Mouse (Mus musculus): ENCODE measurements at regions not wholly inside any gene's neighbourhood (a gene's known extent, or its start where the extent isn't known, plus 50 kb on each side); places are given as distances from the start of the nearest gene placed in this dataset.
A peak's percentile ranks its signal among the peaks of the same experiment; 100 is the strongest.

DNA sequence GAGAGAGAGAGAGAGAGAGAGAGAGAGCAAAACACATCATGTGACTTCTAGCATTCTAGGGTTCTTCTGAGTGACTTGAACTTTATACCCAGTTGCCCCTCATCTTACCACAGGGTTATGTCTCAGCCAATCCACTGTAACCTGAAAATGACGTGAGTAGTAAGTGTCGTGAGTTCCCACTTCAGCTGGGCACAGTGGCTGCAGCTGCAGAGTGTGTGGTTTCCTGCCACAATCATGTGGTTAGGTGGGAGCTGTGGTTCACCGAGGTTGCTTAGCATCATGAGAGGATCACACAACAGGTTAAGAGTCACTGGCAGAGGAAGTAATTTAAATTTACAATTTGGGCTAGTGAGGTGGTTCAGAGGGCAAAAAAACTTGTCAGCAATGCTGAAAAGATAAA, 253.1 kb upstream of the Xylt1 start:
- DNase-seq = peak; percentile 22 to 61

DNA sequence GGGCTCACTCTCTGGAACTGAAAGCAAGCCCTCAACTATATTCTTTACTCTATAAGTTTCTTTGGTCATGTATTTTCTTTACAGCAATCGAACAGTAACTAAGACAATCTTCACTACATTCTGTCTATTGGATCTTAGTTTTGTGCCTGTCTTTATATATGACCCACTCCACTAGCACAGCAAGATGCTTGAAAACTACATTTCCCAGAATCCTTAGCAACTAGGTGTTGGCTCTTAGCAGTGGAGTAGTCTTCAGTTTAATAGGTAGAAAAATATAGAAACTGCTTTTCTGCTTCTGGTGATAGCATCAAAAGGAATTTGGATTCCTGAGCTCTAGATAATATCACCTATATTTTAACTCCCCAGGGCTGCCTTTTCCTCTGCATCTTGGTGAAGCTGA, 245.9 kb upstream of the Xylt1 start:
- no peak for DNase-seq

DNA sequence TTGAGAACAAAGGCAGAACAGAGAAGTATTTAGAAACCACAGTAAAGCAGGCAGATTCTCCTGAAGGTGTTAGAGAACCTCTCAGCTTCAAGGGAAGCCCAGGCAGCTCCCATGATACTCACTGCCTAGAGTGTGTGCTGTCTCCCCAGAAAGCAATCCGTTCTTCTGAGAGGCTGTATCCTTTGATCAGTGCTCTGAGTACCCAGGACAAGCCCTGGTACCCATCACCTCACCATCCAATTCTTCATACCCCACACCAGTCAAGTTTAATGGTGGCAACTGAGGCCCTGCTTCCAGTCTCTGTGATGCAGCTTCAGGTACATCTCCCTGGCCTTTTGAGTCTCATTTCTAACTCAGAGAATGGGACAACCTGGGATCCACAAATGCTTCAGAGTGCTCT, 242.1 kb upstream of the Xylt1 start:
- DNase-seq = no peak

DNA sequence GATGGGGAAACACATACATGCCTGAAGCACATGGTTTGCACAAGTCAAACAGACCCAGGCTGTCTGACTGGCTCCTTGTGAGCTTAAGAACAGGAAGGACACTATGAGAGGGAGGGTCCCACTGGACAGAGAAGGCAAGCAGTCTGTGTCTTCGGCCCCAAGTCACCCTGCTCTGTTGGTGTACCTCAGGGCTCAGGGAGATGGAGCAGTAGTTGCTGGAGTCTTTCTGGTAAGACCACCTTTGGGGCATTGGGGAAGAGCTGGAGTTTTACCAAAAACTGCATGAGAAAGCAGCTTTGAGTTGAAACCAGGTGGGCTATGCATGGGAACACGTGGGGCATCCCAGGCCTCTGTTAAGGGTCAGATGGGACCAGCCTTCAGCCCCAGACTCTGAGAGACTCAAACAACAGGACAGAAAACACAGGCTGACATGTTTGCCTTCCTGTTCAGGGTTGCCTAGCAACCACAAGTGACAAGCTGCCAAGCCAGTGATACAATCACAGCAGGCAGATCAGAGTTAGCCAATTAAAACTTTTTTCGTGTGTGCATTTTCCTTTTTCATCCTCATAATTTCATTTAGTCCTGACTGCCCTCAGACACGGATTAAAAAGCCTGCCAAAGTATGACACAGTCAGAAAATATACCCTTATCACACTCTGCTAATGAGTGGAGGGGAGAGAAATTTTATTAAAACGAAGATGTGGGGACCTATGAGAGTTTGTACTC, 241.4 kb upstream of the Xylt1 start:
- DNase-seq = no peak

- DNase-seq = no peak
These were observed 240.9 kb upstream of the Xylt1 start for GRCm38 (mm10) chr7:117139971-117140247.

- DNase-seq = no peak
These were observed 234.0 kb upstream of the Xylt1 start for GRCm38 (mm10) chr7:117146809-117147208.

DNA sequence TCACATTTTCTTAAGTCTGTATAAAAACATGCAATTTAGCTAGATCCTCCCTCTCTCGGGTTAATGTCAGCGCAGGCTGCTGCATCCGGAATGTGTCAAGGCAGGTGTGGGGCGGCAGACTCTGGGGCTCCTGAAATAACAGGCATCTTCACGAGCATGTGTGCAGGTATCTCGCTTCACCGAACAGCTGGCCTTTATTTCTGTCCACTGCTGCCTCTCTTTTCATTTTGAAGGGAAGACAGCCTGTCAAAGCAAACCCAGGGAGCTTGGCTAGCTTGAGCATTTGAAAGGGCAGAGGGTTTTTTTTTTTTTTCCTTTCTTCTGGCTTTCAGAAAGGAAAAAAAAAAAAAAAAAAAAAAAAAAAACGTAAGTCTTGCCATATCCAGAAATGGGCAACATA, 230.4 kb upstream of the Xylt1 start:
- no peak for DNase-seq

DNA sequence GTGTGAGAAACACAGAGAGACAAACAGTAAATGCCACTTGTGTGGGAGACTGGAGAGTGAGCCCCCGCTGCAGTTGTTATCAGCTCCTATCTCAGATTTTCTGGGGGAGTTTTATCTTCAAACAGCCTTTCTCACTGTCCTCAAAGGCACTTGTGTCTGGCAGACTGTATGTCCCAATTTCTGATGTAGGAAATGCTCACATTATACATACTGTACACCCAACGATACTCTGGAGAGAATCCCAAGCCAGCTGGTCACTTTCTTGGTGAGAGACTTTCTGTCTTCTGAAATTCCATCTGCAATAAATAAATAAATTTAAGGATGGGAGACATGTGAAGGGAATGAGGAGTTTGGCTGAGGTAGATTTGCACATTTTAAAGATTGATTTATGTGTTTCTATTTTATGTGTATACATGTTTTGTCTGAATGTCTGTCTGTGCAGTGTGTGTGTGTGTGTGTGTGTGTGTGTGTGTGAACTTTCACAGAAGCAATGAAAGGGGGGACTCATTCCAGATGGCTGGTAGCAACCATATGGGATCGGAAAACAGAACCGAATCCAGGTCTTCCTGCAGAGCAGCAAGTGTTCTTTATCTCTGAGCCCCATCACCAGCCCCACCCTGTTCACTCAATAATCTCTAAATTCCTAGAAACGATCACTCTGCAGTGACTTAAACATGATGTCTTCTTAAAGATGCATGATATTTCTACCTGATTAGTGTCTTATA, 226.8 kb upstream of the Xylt1 start:
- DNase-seq = no peak

DNA sequence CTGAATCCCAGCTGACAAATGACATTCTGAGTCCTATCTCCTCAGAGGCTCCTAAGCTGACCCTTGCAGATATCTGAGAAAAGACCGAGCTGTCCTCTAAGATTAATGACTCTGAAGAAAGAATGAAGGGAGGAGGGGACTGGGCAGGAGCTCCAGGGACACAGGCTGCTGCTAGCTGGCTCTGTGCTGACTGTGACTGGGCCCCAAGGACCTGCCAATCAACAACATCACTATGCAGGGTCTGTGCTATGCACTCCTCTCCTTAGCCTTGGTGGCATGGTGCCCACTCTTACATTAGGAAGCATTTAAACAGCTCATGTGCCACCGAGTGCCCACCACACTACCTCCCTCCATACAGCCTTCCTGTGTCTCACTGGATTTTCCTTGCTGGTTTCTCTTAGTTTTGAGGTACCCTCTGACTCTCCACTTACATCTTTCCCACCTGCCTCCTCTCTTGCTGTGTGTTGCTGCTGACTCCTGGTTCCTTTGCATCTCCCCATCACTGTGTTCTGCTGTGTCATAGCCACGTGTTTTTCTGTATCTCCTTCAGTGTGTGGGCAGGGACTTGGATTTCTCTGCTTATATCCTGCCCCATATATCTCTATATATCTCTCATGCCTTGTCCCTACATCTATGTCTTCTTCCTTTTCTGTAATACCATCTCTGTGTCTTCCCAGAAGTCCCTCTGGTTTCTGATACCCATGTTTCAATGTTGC, 219.4 kb upstream of the Xylt1 start:
- DNase-seq = no peak

DNA sequence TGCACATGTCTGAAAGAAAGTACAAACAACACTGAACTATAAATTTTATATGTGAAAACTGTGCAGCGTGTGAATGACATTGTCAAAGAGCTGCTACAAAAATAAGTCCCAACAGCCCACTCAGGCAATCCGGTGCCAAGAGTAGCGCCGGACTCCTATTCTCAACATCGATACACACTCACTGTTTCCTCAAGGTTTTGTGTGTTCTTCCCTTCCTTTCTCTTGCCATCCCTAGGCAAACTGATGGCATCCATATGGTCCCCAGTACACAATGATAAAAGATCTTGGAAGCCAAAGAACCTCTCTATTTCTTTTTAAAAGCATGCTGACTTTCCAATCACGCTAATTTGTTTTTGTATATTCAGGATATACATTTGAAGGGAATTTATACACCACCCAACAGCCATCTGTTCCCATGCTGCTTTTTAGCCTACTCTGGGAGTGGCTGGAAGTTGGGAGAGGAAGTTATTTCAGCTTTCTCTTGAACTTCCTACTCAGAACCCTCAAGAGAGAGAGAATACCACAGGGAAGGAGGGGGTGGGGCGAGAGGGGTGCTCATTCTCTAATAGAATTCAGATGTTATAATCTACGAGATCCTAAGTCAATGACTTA, 205.9 kb upstream of the Xylt1 start:
- no peak for DNase-seq

DNA sequence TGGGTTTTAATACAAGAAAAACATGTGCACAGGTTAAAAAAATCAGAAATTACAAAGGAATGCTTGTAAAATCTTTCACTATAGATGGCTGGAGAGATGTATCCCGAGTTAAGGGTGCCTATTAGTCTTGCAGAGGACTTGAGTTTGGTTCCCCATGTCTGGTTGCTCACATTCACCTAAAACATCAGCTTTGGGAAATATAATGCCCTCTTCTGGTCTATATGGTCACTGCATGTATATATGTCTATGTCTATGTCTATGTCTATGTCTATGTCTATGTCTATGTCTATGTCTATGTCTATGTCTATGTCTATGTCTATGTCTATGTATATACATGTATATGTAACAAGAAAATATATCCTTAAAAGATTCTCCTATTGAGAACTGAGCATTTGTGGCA, 196.8 kb upstream of the Xylt1 start:
- no peak for DNase-seq

DNA sequence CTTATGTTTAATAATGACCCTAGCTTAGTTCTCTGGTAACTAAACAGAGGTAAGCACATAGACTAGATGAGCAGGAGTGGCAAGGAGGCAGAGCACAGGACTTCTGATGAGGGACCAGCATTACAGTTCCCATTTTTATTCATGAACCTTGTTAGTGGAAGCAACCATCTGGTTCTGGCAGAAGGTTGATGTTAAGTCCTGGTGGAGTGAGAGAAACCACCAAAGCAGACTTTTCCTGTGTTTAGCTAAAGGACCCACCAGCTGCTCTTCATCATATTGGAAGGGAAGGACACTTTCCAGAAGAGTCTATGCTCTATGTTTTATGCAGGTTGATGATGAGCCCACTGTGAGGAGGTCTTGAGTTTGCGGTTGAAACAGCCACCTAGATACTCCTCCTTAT, 194.9 kb upstream of the Xylt1 start:
- no peak for DNase-seq

DNA sequence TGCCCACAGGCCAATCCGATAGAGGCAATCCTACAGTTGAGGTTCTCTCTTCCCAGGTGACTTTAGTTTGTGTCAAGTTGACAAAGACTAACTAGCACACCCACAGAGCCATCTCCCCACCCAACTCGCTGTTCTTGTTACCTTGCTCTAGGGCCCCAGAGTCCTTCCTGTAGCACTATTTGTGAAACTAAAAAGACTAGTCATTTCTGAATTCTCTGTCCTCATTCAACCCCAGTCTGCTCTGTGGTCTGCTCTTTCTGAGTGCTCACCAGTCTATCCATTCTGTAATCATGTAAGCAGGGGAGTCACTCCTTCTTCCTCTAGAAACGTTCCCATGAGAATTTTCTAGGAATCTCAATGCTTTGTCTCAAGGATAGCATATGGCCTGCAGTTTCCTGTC, 184.2 kb upstream of the Xylt1 start:
- DNase-seq = no peak

GRCm38 (mm10) chr7:117226294-117226693, 154.5 kb upstream of the Xylt1 start:
- no peak for DNase-seq

DNA sequence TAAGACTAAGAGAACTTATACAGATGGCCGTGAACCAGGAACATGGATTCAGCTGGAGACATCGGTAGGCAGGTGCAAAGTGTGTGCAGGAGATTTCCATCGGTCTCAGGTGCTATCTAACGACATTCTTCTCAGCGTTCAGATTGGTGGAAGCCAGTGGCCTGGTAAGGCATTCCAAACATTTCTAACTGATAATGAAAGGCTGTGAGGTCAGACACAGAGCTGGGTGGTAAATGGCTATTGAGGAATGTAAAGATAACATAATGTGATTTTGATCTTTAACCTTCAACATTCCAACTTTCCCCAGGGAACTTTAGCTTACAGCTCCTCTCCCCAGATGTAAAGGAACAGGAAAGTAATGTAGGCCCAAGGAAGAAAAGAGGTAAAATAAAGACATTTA, 151.2 kb upstream of the Xylt1 start:
- DNase-seq = no peak

DNA sequence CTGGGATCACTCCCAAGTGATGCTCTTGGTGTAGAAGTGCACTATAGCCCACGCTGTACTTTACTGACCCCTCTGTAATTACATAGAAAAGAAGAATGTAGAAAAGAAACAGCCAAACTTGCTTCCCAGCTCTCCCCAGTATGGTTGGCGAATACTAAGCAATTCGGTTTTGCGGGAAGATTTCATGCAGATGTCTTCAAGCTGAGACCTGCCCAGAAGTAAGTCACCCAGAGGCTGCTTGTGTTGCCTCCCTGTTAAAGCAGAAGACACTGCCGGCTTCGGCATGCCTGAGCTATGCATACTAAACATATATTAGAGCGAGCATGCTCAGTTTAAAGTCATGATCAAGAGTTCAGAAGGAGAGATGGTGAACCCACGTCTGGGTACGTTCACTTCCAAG, 124.0 kb upstream of the Xylt1 start:
- DNase-seq = no peak

- DNase-seq = no peak
These were observed 122.2 kb upstream of the Xylt1 start for GRCm38 (mm10) chr7:117258557-117258956.

DNA sequence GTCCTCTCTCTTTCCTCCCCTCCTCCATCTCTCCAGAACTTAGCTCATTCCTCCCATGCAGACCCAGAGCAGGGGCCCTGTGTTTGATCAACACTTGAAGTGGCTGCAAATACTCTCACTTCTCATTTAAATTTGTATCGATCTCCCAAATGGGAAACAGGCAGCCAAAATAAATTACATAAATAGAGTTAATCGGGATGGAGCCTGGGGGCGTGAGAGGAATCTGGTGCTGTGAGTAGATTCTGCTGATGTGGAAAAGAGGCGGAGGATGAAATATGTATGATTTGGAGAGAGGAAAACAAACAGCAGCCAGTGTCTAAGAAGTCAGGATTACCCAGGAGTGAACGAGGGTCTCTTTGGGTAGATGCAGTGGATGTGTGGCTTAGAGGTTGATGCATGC, 121.6 kb upstream of the Xylt1 start:
- DNase-seq = no peak

DNA sequence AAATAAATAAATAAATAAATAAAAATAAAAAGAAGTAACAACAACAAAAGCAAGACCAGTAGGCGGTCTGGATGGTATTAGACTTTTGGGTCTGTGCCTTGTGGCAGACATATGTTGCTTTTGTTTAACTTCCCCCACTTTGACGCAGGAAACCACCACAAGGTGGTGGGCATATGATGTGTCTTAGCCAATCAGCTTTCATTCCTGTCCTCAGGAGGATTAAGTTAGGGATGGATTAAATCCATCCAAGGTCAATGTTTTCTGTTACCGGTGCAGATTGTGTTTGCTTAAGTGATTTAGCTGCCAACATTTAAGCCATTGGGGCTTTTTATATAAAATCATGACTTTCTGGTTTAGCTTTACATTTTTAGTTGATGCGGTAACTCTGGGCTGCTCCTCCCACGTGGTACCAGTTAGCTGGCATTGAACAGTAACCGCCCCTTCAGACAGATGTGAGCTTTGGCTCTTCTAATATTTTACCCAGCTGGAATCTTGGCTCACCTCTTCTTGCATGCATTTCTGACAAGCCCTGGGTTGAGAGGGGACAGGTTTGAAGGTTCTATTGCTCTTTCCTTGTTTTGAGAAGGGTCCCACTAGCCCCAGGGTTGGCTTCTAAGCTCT, 121.0 kb upstream of the Xylt1 start:
- DNase-seq = no peak

GRCm38 (mm10) chr7:117260596-117260995, 120.2 kb upstream of the Xylt1 start:
- DNase-seq = no peak

DNA sequence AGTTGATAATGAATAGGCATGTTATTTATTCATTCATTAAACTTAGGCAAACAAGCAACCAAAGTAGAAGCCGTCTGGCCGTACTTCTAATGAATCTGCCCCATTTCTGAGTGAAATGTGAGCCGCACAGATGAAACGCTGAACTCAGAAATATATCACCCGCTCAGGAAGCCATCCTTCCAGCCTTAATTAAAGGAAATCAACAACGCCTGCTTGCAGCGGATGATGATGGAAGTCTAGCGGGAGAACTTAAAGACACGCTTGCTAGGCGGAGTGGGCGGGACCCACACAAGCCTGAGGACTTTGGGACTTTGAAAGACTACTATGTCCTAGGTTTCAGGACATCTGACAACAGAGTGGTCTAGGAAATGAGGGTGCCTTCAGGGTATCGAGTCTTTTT, 117.7 kb upstream of the Xylt1 start:
- DNase-seq = no peak

DNA sequence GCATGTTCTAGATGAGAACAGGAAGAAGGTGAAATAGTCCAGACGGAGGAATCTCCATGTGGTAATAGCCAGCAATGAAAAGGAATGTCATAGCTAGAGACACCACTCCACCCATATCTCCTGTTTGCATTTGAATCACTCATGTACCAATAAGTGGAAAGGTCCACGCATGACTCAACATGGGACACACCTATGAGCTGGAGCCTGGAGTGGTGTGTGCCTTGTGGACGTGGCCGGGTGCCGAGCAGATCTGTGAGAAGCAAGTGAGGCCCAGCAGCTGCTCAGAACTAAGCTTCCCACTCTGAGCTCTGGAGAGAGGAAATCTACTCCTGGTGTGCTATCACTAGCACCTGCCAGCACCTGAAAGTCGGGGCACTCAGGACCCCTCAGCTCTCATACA, 116.4 kb upstream of the Xylt1 start:
- DNase-seq = no peak

GRCm38 (mm10) chr7:117268096-117268495, 112.7 kb upstream of the Xylt1 start:
- no peak for DNase-seq

Measured in thymus, adult 18-20 months (tissue).